Mouse (Mus musculus) right cerebral cortex, postnatal 36 days (tissue): Measurements from ENCODE around the gene Gm17334.
"Not testable (repeated sequence)": the region's sequence is repeated elsewhere in the genome, so short reads cannot be mapped to it uniquely, and the experiment has no call there.

Source experiments
- DNase-seq, 2 experiments: peaks; one replicate each; pipeline ENCODE4 v3.0.0; 2022; ENCODE audit warnings: low spot score in 2 of 2, mixed read lengths in 1 of 2

Gm17334 gene

GRCm38 (mm10) chr11:53771001-53771744 is 1.8 kb downstream of the Gm17334 start:
- DNase-seq: no peak

GRCm38 (mm10) chr11:53770125-53770791 is 2.7 kb downstream of the Gm17334 start:
- peak; percentile 22 to 34 for DNase-seq

GRCm38 (mm10) chr11:53769760-53770124 is 3.2 kb downstream of the Gm17334 start, which contains the start of gene Irf1:
TSS of gene Irf1 (plus strand) at chr11:53770014.
- DNase-seq: peak; percentile 74 to 83

- DNase-seq: no peak
These were observed 3.8 kb downstream of the Gm17334 start for GRCm38 (mm10) chr11:53769185-53769576.

- DNase-seq: no peak
These were observed 4.4 kb downstream of the Gm17334 start for GRCm38 (mm10) chr11:53768422-53769184.

- no peak for DNase-seq
These were observed 8.4 kb downstream of the Gm17334 start for GRCm38 (mm10) chr11:53764581-53764980.

GRCm38 (mm10) chr11:53763496-53764140 is 9.4 kb downstream of the Gm17334 start:
- peak; percentile 59 to 75 for DNase-seq

GRCm38 (mm10) chr11:53762827-53763495 is 10.0 kb downstream of the Gm17334 start:
- no peak for DNase-seq

GRCm38 (mm10) chr11:53762426-53762825 is 10.6 kb downstream of the Gm17334 start:
- DNase-seq: no peak

GRCm38 (mm10) chr11:53761822-53762221 is 11.2 kb downstream of the Gm17334 start:
- no peak for DNase-seq

- no peak for DNase-seq
These were observed 11.7 kb downstream of the Gm17334 start for GRCm38 (mm10) chr11:53761284-53761683.

GRCm38 (mm10) chr11:53759545-53760406 is 13.2 kb downstream of the Gm17334 start:
- no peak for DNase-seq

- DNase-seq: no peak
These were observed 14.1 kb downstream of the Gm17334 start for GRCm38 (mm10) chr11:53758791-53759351.

GRCm38 (mm10) chr11:53758033-53758432 is 15.0 kb downstream of the Gm17334 start:
- DNase-seq: not testable (repeated sequence)

GRCm38 (mm10) chr11:53757612-53758011 is 15.4 kb downstream of the Gm17334 start:
- DNase-seq: no peak

- no peak for DNase-seq
These were observed 17.9 kb downstream of the Gm17334 start for GRCm38 (mm10) chr11:53755011-53755595.

GRCm38 (mm10) chr11:53749716-53750352 is 23.2 kb downstream of the Gm17334 start:
- no peak for DNase-seq

GRCm38 (mm10) chr11:53749306-53749705 is 23.7 kb downstream of the Gm17334 start:
- DNase-seq: no peak

GRCm38 (mm10) chr11:53748614-53749013 is 24.4 kb downstream of the Gm17334 start:
- DNase-seq: no peak
